Mouse (Mus musculus) midbrain, embryonic 13.5 days (tissue): Measurements from ENCODE around the gene Krt35. TPM values are rescaled to one million over a fixed set of nuclear protein-coding genes. Genes with fewer than 3 reads are reported as not detected.

Source experiments
- ATAC-seq: fragments of 200-750 bp; cut with Nextera tagmentation; 2 replicates; pipeline ENCODE4 v1.8.0; 2017; ENCODE audit warnings: mild to moderate bottlenecking, moderate TSS enrichment, moderate library complexity
- H3K27ac ChIP-seq: fragments of 300-500 bp; sonication (generic); 2 replicates; pipeline ENCODE4 v1.5.1; 2015; ENCODE audit warnings: inconsistent platforms, mild to moderate bottlenecking, moderate library complexity
- H3K27me3 ChIP-seq: fragments of 300-500 bp; sonication (generic); 2 replicates; pipeline ENCODE4 v1.6.1; 2015; ENCODE audit warnings: mild to moderate bottlenecking, inconsistent platforms
- H3K36me3 ChIP-seq: fragments of 300-500 bp; sonication (generic); 2 replicates; pipeline ENCODE4 v1.6.1; 2015; ENCODE audit warnings: mild to moderate bottlenecking, inconsistent platforms
- H3K4me1 ChIP-seq: fragments of 300-500 bp; sonication (generic); replicated peaks from 2 replicates; pipeline ENCODE4 v1.6.1; 2015; ENCODE audit warnings: inconsistent platforms
- H3K4me2 ChIP-seq: fragments of 300-500 bp; sonication (generic); replicated peaks from 2 replicates; pipeline ENCODE4 v1.6.1; 2015; ENCODE audit warnings: moderate library complexity, mild to moderate bottlenecking, inconsistent platforms
- H3K4me3 ChIP-seq: fragments of 300-500 bp; sonication (generic); replicated peaks from 2 replicates; pipeline ENCODE4 v1.5.1; 2015; ENCODE audit warnings: mild to moderate bottlenecking, inconsistent platforms
- H3K9ac ChIP-seq: fragments of 300-500 bp; sonication (generic); replicated peaks from 2 replicates; pipeline ENCODE4 v1.6.1; 2015; ENCODE audit warnings: mild to moderate bottlenecking, inconsistent platforms
- H3K9me3 ChIP-seq: fragments of 300-500 bp; sonication (generic); 2 replicates; pipeline ENCODE4 v1.6.1; 2016; ENCODE audit warnings: mild to moderate bottlenecking, inconsistent platforms
- WGBS: fragments of 180-500 bp; shearing (Covaris S2); methylation state at CpG from one replicate; pipeline ENCODE4 v1.1.7; 2015; 5-methylcytosine and 5-hydroxymethylcytosine counted together
- polyA plus RNA-seq: library from polyadenylated mRNA; unstranded; fragments of >200 nt; fragmentation: Nextera tagmentation; extraction: Ambion mirVana; gene quantifications from 2 replicates; pipeline ENCODE4 v1.2.1, GENCODE M21; 2015

Gene Krt35
- polyA plus RNA-seq, 1 experiment from 2014 or later, result not detected

DNA sequence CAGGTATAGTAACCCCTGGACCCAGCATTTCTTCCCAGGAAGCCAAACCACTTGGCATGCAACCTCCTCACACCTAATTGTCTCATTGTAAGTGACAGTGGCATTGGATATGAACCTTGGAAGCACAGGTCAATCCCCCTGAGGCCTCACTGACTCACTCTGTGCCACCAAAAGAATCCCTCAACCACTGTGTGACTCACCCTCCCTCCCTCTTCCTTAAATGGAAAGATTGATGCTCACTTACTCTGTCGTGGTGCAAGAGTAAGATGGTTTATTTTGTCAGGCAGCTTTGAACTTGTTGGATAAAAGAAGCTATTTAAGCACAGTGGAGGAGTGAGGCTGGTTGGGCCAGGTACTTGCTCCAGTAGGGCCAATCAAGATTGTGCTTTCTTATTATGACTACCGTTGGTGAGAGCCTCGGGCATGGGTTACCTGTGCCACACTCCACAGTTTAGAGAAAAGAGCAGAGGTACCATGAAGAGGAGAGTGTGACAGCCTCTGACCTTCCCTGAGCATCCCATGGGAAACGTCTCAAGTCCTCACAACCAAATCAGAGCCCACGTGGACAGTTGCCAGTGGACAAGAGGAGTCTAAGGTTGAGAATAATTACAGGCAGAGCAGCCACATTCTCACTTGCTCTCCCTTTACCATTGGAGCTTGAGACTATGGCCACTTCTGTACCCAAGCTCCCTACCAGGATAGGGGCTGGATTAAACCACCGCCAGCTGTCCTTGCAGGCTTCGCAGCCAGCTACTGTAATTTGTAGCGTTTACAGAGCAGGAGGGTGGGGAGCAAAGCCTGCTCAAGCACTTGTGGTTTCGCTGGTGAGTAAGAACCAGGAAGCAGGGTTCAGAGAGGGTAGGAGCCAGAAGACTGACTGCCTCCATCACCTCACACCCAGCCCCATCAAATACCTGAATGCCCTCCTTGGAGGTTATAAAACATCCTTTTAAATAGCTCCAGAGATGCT, 40.1 kb downstream of the Krt35 start:
- Histone ChIP-seq H3K4me2 (no peak overlapping the region), H3K9ac (no peak overlapping the region), H3K27me3 (no peaks in the 10 kb centered on the region), H3K9me3 (no peaks in the 10 kb centered on the region), H3K4me1 (no peaks in the 10 kb centered on the region), H3K4me3 (no peak overlapping the region), H3K27ac (no peak overlapping the region), H3K36me3 (no peaks in the 10 kb centered on the region)
- 82% methylated on average over 9 of the region's 9 CpGs for WGBS
- no peak for ATAC-seq

DNA sequence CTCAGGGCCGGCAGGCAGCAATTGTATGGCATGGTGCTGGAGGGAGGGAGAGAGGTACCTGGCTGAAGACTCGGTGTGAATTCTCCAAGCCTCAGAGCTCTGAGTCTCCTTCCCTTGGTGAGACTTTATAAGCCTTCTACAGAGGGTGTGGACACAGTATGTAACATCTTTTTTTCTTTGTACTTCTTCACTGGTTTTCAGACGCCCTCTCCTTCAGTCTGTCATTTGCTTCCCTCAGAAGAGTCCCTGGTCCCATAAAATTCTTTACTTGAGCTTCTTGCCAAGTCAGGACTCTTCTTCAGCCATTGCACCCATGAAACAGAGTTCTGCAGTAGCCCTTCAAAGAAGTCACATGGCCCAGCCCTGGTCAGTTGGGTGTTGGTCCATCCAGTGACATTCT, 45.6 kb downstream of the Krt35 start, which contains the start of gene Krt31:
Gene Krt31, minus strand, starts transcription at position 101 of the 400 bp plus-strand sequence.
- Histone ChIP-seq H3K27ac (no peak within 1 kb of the TSS), H3K9me3 (no peaks in the 10 kb centered on the region), H3K4me1 (no peaks in the 10 kb centered on the region), H3K36me3 (no peaks in the 10 kb centered on the region), H3K27me3 (no peaks in the 10 kb centered on the region), H3K4me3 (no peak within 1 kb of the TSS), H3K4me2 (no peak within 1 kb of the TSS), H3K9ac (no peak within 1 kb of the TSS)
- 85% methylated on average over 3 of the region's 3 CpGs for WGBS
- ATAC-seq, result no peak

DNA sequence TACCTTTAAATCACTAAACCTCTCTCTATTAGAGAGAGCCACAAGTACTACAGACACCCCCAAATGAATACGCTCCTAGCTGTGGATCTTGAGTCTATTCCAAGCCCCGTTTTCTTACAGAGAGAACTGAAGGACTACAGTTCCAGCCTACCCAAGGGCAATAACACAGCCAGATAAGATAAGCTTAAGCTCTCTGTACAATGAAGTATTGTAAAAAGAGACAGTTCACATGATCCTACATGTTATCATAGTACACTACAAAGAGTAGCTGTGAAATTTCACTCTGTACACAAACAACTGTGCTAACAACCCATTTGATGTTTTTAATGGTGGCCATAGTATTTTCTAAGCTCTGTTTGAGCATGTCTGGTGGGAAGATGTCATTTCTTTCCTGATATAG, 48.8 kb downstream of the Krt35 start:
- Histone ChIP-seq H3K4me1 (no peaks in the 10 kb centered on the region), H3K4me2 (no peak overlapping the region), H3K4me3 (no peak overlapping the region), H3K36me3 (no peaks in the 10 kb centered on the region), H3K27me3 (no peaks in the 10 kb centered on the region), H3K9me3 (no peaks in the 10 kb centered on the region), H3K27ac (no peak overlapping the region), H3K9ac (no peak overlapping the region)
- ATAC-seq, result no peak
- WGBS, result 90% methylated on average over 2 of the region's 2 CpGs

DNA sequence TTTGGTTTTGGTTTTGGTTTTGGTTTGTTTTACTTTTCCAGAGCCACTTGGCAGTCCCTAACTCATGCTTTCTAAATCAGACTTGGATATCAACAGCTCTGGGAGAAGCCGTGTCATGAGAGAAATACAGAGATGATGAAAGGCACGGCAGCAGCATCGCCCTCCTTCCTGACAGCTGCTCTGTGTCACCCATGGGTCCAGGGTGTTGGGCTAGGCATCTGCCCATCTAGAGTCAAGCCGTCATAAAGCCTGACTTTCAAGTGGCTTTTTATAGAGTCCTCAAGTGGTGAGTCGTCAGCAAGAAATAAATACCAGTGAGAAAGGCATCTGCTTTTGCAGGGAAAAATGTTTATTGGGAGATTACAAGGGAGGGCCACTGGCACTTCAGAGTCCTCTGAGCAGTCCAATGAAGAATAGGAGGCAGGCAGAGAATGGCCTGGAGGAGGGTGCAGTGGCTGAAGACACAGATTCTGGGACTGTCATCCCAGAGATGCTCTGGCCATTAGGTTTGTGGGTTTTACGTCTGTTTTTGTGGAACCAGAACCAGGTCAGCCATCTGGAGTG, 49.7 kb downstream of the Krt35 start:
- WGBS, result 90% methylated on average over 6 of the region's 6 CpGs
- no peak overlapping the region for H3K4me2 ChIP-seq
- no peak overlapping the region for H3K9ac ChIP-seq
- no peaks in the 10 kb centered on the region for H3K9me3 ChIP-seq
- ATAC-seq, result no peak
- H3K27ac ChIP-seq, result no peak overlapping the region
- no peaks in the 10 kb centered on the region for H3K4me1 ChIP-seq
- H3K4me3 ChIP-seq, result no peak overlapping the region
- H3K27me3 ChIP-seq, result no peaks in the 10 kb centered on the region
- H3K36me3 ChIP-seq, result no peaks in the 10 kb centered on the region

Other genes starting within 250 kb of the Krt35 start
- gene Krtap4-16, start 244.6 kb downstream of the Krt35 start, polyA plus RNA-seq, result not detected in 2 replicates
- gene Gm11568, start 238.3 kb downstream of the Krt35 start, polyA plus RNA-seq, result not detected in 2 replicates
- gene Gm11559, start 231.8 kb downstream of the Krt35 start, polyA plus RNA-seq, result not detected in 2 replicates
- not detected in 2 replicates for gene Krtap9-1, start 222.9 kb downstream of the Krt35 start, polyA plus RNA-seq
- gene Gm11567, start 217.1 kb downstream of the Krt35 start, polyA plus RNA-seq, result not detected in 2 replicates
- not detected in 2 replicates for gene Krtap31-1, start 188.3 kb downstream of the Krt35 start, polyA plus RNA-seq
- gene Gm11565, start 181.5 kb downstream of the Krt35 start, polyA plus RNA-seq, result not detected in 2 replicates
- not detected in 2 replicates for gene Krtap31-2, start 159.9 kb downstream of the Krt35 start, polyA plus RNA-seq
- gene Krtap9-5, start 147.8 kb downstream of the Krt35 start, polyA plus RNA-seq, result not detected in 2 replicates
- gene Krtap29-1, start 117.2 kb downstream of the Krt35 start, polyA plus RNA-seq, result not detected in 2 replicates
- gene Krtap16-1, start 109.6 kb downstream of the Krt35 start, polyA plus RNA-seq, result not detected in 2 replicates
- 0.28 and 0.37 TPM in 2 replicates for gene Krtap17-1, start 102.2 kb downstream of the Krt35 start, polyA plus RNA-seq
- not detected in 2 replicates for gene Krt33a, start 80.0 kb downstream of the Krt35 start, polyA plus RNA-seq
- gene Krt33b, start 66.4 kb downstream of the Krt35 start, polyA plus RNA-seq, result not detected in 2 replicates
- gene Krt34, start 54.7 kb downstream of the Krt35 start, polyA plus RNA-seq, result not detected in 2 replicates
- not detected in 2 replicates for gene Krt31, start 45.7 kb downstream of the Krt35 start, polyA plus RNA-seq
- gene Krt32, start 8.0 kb downstream of the Krt35 start, polyA plus RNA-seq, result not detected in 2 replicates
- not detected in 2 replicates for gene Krt36, start 9.4 kb upstream of the Krt35 start, polyA plus RNA-seq
- 0.22 TPM in 1 of 2 replicates, not detected in the other for gene Krt13, start 25.3 kb upstream of the Krt35 start, polyA plus RNA-seq
- 0.41 and 0.98 TPM in 2 replicates for gene Krt15, start 39.7 kb upstream of the Krt35 start, polyA plus RNA-seq
- gene Krt19, start 52.4 kb upstream of the Krt35 start, polyA plus RNA-seq, result 0.86 and 1.4 TPM in 2 replicates
- gene Krt9, start 97.0 kb upstream of the Krt35 start, polyA plus RNA-seq, result not detected in 2 replicates
- 0.15 and 0.22 TPM in 2 replicates for gene Krt14, start 111.3 kb upstream of the Krt35 start, polyA plus RNA-seq
- not detected in 2 replicates for gene Krt16, start 152.7 kb upstream of the Krt35 start, polyA plus RNA-seq
- gene Krt17, start 164.8 kb upstream of the Krt35 start, polyA plus RNA-seq, result not detected in 2 replicates
- not detected in 2 replicates for gene Krt42, start 173.6 kb upstream of the Krt35 start, polyA plus RNA-seq
- gene Eif1, start 223.6 kb upstream of the Krt35 start, polyA plus RNA-seq, result 1,443 and 1,564 TPM in 2 replicates
- gene Gast, start 238.2 kb upstream of the Krt35 start, polyA plus RNA-seq, result 1.2 and 2.5 TPM in 2 replicates